Mouse (Mus musculus) erythroblast, embryonic 14.5 days (primary cell): Measurements from ENCODE around the gene Oprm1.

ENCODE experiments used
- GATA1 ChIP-seq: IDR thresholded peaks from 2 replicates; pipeline ENCODE4 v1.6.1; 2012; ENCODE audit warnings: low read length, inconsistent platforms, mixed read lengths
- TAL1 ChIP-seq: IDR thresholded peaks from 3 replicates; pipeline ENCODE4 v1.6.1; 2012; ENCODE audit warnings: low read length, inconsistent platforms, mixed read lengths

DNA sequence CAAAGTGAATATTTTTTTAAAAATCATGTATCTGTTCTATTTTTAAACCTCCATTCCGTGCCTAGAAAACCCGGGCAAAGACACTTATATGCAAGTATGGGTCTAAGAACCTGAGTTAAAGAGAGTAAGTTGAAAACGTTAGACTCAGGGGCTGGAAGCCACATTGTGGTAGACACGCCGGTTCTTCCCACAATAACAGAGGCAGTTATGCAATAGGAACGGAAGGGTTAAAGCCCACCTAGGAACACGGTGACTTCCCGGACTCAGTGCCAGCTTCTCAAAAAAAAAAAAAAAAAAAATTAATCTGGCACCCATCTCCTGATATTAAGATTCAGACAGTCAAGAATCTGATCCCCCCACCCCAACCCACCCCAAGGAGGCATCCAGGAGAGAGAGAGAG is 221.5 kb downstream of the Oprm1 start:
- TF ChIP-seq TAL1 (no peak), GATA1 (no peak)
